Mouse (Mus musculus) limb, embryonic 15.5 days (tissue): ENCODE measurements around the gene Fgd1. TPM values are rescaled to one million over a fixed set of nuclear protein-coding genes. Genes with fewer than 3 reads are reported as not detected.
A peak's percentile ranks its signal among the peaks of the same experiment; 100 is the strongest.

Experiments
- ATAC-seq: fragments of 200-750 bp; cut with Nextera tagmentation; 2 replicates; pipeline ENCODE4 v1.8.0; 2017; ENCODE audit warnings: low read depth, moderate TSS enrichment; ENCODE audit not compliant: insufficient number of reproducible peaks, low FRiP score, low TSS enrichment
- H3K27ac ChIP-seq: fragments of 300-500 bp; sonication (generic); 2 replicates; pipeline ENCODE4 v1.5.1; 2015; ENCODE audit warnings: moderate library complexity, mild to moderate bottlenecking, inconsistent platforms
- H3K27me3 ChIP-seq: fragments of 300-500 bp; sonication (generic); 2 replicates; pipeline ENCODE4 v1.6.1; 2015; ENCODE audit warnings: inconsistent platforms
- H3K36me3 ChIP-seq: fragments of 300-500 bp; sonication (generic); 2 replicates; pipeline ENCODE4 v1.6.1; 2015; ENCODE audit warnings: inconsistent platforms
- H3K4me1 ChIP-seq: fragments of 300-500 bp; sonication (generic); 2 replicates; pipeline ENCODE4 v1.6.1; 2015; ENCODE audit warnings: inconsistent platforms
- H3K4me2 ChIP-seq: fragments of 300-500 bp; sonication (generic); 2 replicates; pipeline ENCODE4 v1.6.1; 2015; ENCODE audit warnings: mild to moderate bottlenecking, inconsistent platforms
- H3K4me3 ChIP-seq: fragments of 300-500 bp; sonication (generic); 2 replicates; pipeline ENCODE4 v1.5.1; 2015; ENCODE audit warnings: mild to moderate bottlenecking, inconsistent platforms
- H3K9ac ChIP-seq: fragments of 300-500 bp; sonication (generic); 2 replicates; pipeline ENCODE4 v1.6.1; 2015; ENCODE audit warnings: inconsistent platforms
- H3K9me3 ChIP-seq: fragments of 300-500 bp; sonication (generic); 2 replicates; pipeline ENCODE4 v1.6.1; 2016; ENCODE audit warnings: inconsistent platforms
- WGBS: fragments of 180-500 bp; shearing (Covaris S2); methylation state at CpG from one replicate; pipeline ENCODE4 v1.1.7; 2015; 5-methylcytosine and 5-hydroxymethylcytosine counted together
- polyA plus RNA-seq: library from polyadenylated mRNA; unstranded; fragments of >200 nt; fragmentation: Nextera tagmentation; extraction: Ambion mirVana; gene quantifications from 2 replicates; pipeline ENCODE4 v1.2.1, GENCODE M21; 2015

Fgd1 gene
- polyA plus RNA-seq: 10.0 and 11.5 TPM in 2 replicates

DNA sequence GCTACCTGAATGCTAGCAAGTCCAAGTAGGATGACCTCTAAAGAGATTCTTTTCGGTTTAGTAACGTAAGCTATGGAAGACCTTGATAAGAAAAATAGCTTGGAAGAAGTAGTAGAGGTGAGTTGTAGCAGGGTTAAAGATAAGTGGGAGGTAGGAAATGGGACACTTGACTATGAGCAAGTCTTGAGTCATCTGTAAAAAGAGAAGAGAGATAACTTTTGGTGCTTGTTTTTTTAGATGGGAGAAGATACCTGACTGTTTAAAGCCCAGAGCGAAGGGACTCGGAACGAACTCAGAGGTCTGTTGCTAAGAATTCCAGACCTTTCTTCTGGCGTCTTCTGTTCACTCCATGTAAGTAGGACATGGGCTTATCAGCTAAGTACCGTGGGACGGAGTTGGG, at the start of gene Fgd1:
Gene Fgd1 (plus strand): TSS at position 301 of the 400 bp plus-strand sequence.
- Histone ChIP-seq H3K4me3 (peak within 1 kb of the TSS; percentile 63), H3K36me3 (no peaks in the 10 kb centered on the region), H3K27ac (peak within 1 kb of the TSS; percentile 93), H3K4me2 (peak within 1 kb of the TSS; percentile 49), H3K9ac (peak within 1 kb of the TSS; percentile 74; the same call in 1 of the 2 replicates), H3K4me1 (peaks cover 16% of the 10 kb centered on the region), H3K27me3 (no peaks in the 10 kb centered on the region), H3K9me3 (no peaks in the 10 kb centered on the region; the same call in 1 of the 2 replicates)
- no peak for ATAC-seq
- 94% methylated on average over 8 of the region's 8 CpGs for WGBS

DNA sequence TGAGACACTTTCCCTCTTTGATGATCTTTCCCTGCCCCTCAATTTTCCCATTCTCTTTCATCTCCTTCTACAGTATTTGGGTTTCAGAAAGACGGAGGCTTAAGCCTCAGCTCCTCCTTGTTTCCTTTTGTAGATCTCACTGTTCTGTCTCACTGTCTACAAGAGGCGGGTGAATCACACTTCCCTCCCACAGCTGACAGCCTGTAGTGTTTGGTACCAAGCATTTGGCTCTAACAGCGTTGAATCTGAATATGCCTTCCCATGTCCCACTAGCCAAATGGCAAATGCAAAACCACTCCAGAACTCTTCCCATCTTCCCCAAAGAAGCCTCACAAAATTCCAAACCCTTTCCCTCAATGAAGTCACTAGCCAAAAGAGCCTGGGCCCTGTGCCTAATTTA, 49.2 kb upstream of the Fgd1 start:
- no peak overlapping the region for H3K9ac ChIP-seq
- H3K9me3 ChIP-seq: no peaks in the 10 kb centered on the region
- no peaks in the 10 kb centered on the region for H3K27me3 ChIP-seq
- no peak overlapping the region for H3K27ac ChIP-seq
- H3K4me3 ChIP-seq: no peak overlapping the region
- 86% methylated on average over 3 of the region's 3 CpGs for WGBS
- H3K36me3 ChIP-seq: peaks cover 39% of the 10 kb centered on the region
- no peaks in the 10 kb centered on the region for H3K4me1 ChIP-seq
- ATAC-seq: no peak
- H3K4me2 ChIP-seq: no peak overlapping the region

DNA sequence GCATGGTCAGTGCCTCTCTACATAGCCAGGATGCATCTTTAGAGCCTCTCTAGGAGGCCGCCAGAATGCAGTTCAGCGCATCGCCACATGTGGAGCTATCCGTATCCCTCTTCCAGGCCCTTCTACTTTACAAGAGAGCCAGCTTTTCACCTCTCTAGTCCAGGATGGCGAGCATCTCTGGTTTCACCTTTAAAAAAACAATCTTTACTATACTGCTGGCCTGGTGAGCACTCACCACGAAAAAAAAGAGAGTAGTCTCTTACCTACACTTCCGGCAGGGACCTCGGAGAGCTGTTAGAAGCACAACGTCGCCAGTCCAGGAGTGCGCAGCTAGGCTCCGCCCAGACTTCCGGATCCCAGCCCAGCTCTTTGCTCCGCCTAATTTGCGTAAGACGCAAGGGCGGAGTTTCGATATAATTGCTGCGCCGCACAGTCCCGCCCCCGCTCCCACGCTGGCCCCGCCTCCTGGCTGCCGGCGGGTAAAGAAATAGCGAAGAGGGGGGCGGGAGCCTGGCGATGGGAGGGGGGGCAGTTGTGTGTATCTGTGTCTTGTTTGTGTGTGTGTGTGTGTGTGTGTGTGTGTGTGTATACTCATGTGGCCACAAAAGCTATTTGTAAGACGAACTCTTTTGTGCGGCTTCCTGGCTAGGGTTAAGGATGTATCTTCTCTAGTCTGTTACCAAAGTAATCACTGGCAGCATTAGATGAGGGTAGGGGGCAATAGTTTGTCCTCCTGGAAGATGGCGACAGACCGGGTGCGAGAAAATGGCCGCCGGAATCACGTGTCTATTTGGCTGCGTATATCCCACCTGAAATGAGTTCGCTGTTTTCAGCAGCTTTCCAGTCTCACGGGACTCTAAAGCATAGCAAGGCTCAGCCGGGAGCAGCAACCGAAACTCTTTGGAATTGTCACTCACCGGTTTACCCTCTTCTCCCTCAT, 28.7 kb upstream of the Fgd1 start, which contains the start of gene Gnl3l:
Gene Gnl3l (minus strand): TSS at position 385 of the 940 bp plus-strand sequence.
- Histone ChIP-seq H3K9ac (0 out of 2 replicates have a peak within 1 kb of the TSS, but pooled peaks have one; percentile 26), H3K4me1 (no peaks in the 10 kb centered on the region), H3K4me2 (peak within 1 kb of the TSS; percentile 44), H3K4me3 (peak within 1 kb of the TSS; percentile 49), H3K27me3 (no peaks in the 10 kb centered on the region), H3K9me3 (no peaks in the 10 kb centered on the region), H3K27ac (peak within 1 kb of the TSS; percentile 82), H3K36me3 (0 out of 2 replicates have a peak, but pooled peaks cover 2% of the 10 kb centered on the region)
- 23% methylated on average over 43 of the region's 43 CpGs for WGBS
- peak; percentile 98 for ATAC-seq

DNA sequence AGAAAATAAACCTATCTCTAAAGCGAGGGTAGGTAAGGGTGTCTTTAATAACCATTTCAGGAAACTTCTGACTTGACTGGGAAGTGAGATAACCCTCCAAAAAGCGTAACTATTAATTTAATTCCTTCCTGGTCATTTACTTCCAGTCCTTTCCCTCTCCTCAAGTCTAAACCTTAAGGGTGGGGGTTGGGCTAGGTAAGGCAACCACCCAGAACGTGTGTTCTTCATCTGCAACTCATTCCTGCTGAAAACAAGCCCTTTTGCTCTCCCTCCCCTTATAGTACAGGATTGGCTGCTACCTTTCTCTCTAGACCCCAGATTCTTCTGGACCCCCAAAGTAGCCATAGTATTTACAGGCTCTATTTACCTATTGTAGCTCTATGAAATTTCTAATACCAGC, 28.1 kb upstream of the Fgd1 start:
- Histone ChIP-seq H3K4me3 (peak overlapping the region; percentile 49), H3K36me3 (0 out of 2 replicates have a peak, but pooled peaks cover 2% of the 10 kb centered on the region), H3K4me2 (peak overlapping the region; percentile 39), H3K9me3 (no peaks in the 10 kb centered on the region), H3K27me3 (no peaks in the 10 kb centered on the region), H3K4me1 (no peaks in the 10 kb centered on the region), H3K27ac (peak overlapping the region; percentile 82; the same call in 1 of the 2 replicates), H3K9ac (0 out of 2 replicates have a peak overlapping the region, but pooled peaks have one; percentile 10)
- WGBS: 18% methylated on average over 3 of the region's 3 CpGs
- no peak for ATAC-seq

DNA sequence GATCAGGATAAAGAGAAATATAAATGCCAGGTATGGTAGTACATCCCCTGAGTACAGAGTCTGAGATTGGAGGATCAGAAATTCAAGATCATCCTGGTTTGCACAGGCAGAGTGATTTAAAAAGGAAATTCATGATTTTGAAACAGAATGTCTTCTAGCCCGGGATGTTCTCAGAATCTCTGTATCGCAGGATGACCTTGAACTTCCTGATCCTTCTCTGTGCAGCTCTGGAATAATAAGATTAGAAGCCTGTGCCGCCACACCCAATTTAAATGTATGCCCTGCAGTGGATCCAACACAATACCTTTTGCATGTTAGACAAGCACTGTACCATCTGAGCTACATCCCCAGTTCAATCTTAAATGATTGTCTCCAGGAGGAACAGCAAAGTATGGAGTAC, 27.2 kb upstream of the Fgd1 start:
- Histone ChIP-seq H3K4me3 (no peak overlapping the region), H3K4me2 (no peak overlapping the region)
- 83% methylated on average over 3 of the region's 3 CpGs for WGBS

DNA sequence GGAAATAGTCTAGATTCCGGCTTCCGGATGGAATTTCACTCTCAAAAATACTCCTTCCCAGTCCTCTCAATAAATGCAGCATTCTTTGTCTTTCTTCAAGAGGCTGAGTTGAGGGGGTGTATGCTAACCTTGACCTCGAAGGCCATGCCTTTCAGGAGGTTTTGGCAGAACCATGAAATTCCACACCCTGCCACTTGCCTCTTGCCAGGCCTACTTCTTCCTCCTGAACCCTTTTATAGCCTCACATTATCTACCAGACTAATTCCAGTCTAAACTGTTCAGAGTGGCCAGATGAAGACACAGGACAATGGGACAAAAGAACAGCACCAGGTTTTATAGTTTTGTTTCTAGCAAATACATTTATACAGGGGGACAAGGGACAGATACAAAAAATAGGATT, 14.6 kb upstream of the Fgd1 start:
- ATAC-seq: no peak
- WGBS: 28% methylated on average over 3 of the region's 3 CpGs
- peaks cover under 1% of the 10 kb centered on the region; the same call in 1 of the 2 replicates for H3K27me3 ChIP-seq
- H3K4me3 ChIP-seq: no peak overlapping the region
- H3K4me2 ChIP-seq: no peak overlapping the region
- no peaks in the 10 kb centered on the region for H3K4me1 ChIP-seq
- H3K9me3 ChIP-seq: no peaks in the 10 kb centered on the region
- 0 out of 2 replicates have a peak overlapping the region, but pooled peaks have one; percentile 22 for H3K27ac ChIP-seq
- no peaks in the 10 kb centered on the region for H3K36me3 ChIP-seq
- no peak overlapping the region for H3K9ac ChIP-seq

More for the DNA sequence above, 27.2 kb upstream of the Fgd1 start:
- Histone ChIP-seq H3K9ac (no peak overlapping the region), H3K27ac (no peak overlapping the region), H3K27me3 (no peaks in the 10 kb centered on the region), H3K4me1 (no peaks in the 10 kb centered on the region), H3K9me3 (no peaks in the 10 kb centered on the region), H3K36me3 (0 out of 2 replicates have a peak, but pooled peaks cover 2% of the 10 kb centered on the region)
- no peak for ATAC-seq

DNA sequence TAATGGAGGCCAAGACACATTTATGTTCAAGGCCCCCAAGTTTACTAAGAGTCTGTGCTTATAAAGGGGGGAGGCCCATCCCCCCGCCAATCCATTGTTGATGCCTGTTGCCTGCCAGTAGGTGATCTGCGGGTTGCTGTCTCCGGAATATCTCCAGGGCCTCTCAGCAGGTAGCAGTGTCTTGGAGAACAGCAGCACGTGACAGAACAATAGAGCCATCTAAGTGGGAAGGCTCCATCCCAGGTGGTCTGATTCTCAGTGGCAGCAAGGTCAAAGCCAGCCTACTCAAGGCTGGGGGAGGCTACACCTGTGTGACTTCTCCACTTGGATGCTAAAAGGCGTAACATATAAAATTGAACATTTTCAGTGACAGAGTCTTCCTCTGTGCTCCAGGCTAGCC, 4.7 kb upstream of the Fgd1 start:
- Histone ChIP-seq H3K9me3 (no peaks in the 10 kb centered on the region), H3K36me3 (no peaks in the 10 kb centered on the region), H3K4me2 (no peak overlapping the region), H3K9ac (no peak overlapping the region), H3K4me1 (no peaks in the 10 kb centered on the region), H3K27ac (no peak overlapping the region), H3K27me3 (peaks cover 4% of the 10 kb centered on the region), H3K4me3 (no peak overlapping the region)
- WGBS: 65% methylated on average over 5 of the region's 5 CpGs
- ATAC-seq: no peak

DNA sequence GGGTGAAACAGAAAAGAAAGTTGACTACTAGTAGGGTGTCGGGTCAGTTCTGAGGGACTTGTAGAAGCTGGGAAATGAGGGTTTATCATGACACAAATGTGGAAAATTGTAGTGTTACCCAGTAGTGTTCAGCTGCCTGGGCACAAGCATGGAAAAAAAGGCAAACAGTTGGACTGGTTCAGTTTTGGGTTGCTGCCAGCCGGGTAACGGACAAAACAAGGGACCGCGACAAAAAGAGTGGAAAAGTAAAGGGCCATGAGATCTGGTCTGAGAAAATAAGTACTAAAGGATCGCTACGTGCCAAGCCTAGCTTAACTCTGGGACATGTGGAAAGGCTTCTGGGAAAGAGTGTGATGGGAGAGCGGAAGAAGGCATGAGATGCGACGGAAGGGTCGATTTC, 371 bp downstream of the Fgd1 start:
- Histone ChIP-seq H3K4me3 (peak overlapping the region; percentile 63), H3K4me1 (peaks cover 16% of the 10 kb centered on the region), H3K27ac (peak overlapping the region; percentile 93), H3K36me3 (no peaks in the 10 kb centered on the region), H3K4me2 (peak overlapping the region; percentile 49), H3K27me3 (no peaks in the 10 kb centered on the region), H3K9me3 (no peaks in the 10 kb centered on the region; the same call in 1 of the 2 replicates), H3K9ac (no peak overlapping the region)
- 0 out of 2 replicates have a peak, but pooled peaks have one; percentile 11 for ATAC-seq
- 51% methylated on average over 11 of the region's 11 CpGs for WGBS

DNA sequence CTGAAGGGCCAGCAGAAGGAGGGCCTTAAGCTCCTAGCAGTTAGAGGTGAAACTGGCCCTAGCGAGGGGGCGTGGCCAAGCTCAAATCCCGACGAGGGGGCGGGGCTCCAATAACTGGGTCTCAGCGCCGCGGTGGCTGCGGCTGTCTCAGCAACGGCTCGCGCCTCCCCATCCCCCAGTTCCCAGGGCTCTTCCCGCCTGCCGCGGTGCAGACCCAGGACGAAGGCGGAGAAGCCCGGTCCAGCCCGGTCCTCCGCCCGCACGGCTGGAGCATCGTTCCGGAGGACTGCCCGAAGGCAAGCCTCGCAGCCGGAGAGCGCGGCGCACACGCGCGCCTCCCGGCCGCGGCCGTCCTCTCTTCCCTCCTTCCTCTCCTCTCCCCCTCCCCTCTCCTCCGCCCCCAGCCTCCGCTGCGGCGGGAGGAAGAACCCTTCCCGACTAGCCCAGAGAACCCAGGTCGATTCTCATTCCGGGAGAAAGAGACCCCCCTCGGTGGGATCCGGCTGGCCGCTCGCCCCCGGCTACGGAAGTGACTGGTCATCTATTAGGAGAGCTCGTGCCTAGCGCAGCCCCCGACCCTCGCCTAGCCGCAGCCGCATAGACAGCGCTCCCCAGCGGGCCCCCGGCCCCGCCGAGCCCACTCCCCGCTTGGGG, 954 bp downstream of the Fgd1 start:
- Histone ChIP-seq H3K27me3 (no peaks in the 10 kb centered on the region), H3K4me1 (peaks cover 16% of the 10 kb centered on the region), H3K9ac (peak overlapping the region; percentile 74), H3K36me3 (no peaks in the 10 kb centered on the region), H3K27ac (peak overlapping the region; percentile 93), H3K4me3 (peak overlapping the region; percentile 63), H3K9me3 (no peaks in the 10 kb centered on the region; the same call in 1 of the 2 replicates), H3K4me2 (peak overlapping the region; percentile 49)
- peak; percentile 84 for ATAC-seq
- 28% methylated on average over 45 of the region's 62 CpGs for WGBS

DNA sequence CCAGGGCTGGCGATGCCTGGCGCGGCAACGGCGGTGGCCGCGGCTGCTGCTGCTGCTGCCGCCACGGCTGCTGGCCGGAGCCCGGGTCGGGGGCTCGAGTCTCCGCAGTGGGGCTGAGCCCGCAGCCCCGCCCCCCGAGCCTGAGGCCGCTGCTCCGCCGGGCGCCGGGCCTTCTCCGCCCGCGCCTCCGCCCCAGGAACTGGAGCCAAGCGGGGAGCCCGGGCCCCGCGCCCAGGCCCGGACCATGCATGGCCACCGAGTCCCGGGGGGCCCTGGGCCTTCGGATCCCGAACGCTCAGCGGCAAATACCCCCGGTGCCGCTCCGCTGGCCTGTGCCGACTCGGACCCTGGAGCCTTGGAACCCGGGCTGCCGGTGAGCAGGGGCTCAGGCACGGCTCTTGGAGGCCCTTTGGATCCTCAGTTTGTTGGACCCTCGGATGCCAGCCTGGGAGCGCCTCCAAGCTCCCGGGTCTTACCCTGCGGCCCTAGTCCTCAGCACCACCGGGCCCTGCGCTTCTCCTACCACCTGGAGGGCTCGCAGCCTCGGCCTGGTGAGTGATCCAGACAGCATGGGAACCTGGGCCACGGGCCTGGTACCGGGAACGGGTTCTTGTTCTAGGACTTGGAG, 1.6 kb downstream of the Fgd1 start:
- Histone ChIP-seq H3K4me3 (peak overlapping the region; percentile 63), H3K27ac (peak overlapping the region; percentile 93), H3K4me2 (peak overlapping the region; percentile 49), H3K36me3 (no peaks in the 10 kb centered on the region), H3K9ac (peak overlapping the region; percentile 74), H3K4me1 (peaks cover 16% of the 10 kb centered on the region), H3K9me3 (no peaks in the 10 kb centered on the region; the same call in 1 of the 2 replicates), H3K27me3 (no peaks in the 10 kb centered on the region)
- ATAC-seq: peak; percentile 36; the same call in 1 of the 2 replicates
- 24% methylated on average over 53 of the region's 56 CpGs for WGBS

DNA sequence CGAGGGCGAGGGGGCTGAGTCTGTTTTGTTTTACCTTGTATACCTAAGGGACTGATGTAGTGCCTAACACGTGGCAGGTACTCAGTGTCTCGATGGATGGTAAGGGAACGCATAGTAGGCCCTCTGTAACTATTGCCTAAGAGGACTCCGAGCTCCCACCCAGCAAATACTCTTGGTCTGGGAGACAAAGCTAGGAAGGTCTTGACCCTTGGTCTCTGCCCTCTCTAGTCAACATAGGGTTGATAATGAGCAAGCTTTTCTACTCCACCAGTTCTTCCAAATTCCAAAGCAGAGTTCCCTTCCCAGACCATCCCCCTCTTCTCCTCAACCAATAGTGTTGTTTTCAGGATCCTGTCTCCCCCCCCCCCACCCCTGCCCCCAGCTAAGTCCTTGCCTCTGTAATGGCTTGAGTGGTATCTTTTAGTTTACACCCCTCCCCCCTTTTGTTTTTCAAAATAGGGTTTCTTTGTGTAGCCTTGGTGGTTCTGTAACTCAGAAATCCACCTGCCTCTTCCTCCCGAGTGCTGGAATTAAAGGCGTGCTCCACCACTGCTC, 3.8 kb downstream of the Fgd1 start:
- H3K4me1 ChIP-seq: peaks cover 27% of the 10 kb centered on the region
- 56% methylated on average over 8 of the region's 8 CpGs for WGBS
- ATAC-seq: no peak
- peaks cover 3% of the 10 kb centered on the region; the same call in 1 of the 2 replicates for H3K27me3 ChIP-seq
- H3K36me3 ChIP-seq: no peaks in the 10 kb centered on the region
- H3K4me2 ChIP-seq: peak overlapping the region; percentile 49
- no peak overlapping the region for H3K9ac ChIP-seq
- H3K4me3 ChIP-seq: no peak overlapping the region
- H3K9me3 ChIP-seq: no peaks in the 10 kb centered on the region; the same call in 1 of the 2 replicates
- H3K27ac ChIP-seq: no peak overlapping the region
